Mouse (Mus musculus) embryonic facial prominence, embryonic 11.5 days (tissue): ENCODE measurements at regions not wholly inside any gene's neighbourhood (a gene's known extent, or its start where the extent isn't known, plus 50 kb on each side); places are given as distances from the start of the nearest gene placed in this dataset.

Source experiments
- ATAC-seq: fragments of 200-750 bp; cut with Nextera tagmentation; replicated peaks from 2 replicates; pipeline ENCODE4 v1.8.0; 2017; ENCODE audit warnings: low read depth; ENCODE audit not compliant: insufficient number of reproducible peaks, low FRiP score, low TSS enrichment
- DNase-seq: peaks from one replicate; pipeline ENCODE4 v3.0.0-alpha.2; 2015; ENCODE audit warnings: low spot score
- H3K27ac ChIP-seq: fragments of 300-500 bp; sonication (generic); replicated peaks from 2 replicates; pipeline ENCODE4 v1.5.1; 2014; ENCODE audit warnings: mild to moderate bottlenecking, low read depth, low read length, control low read depth
- H3K27me3 ChIP-seq: fragments of 300-500 bp; sonication (generic); 2 replicates; pipeline ENCODE4 v1.6.1; 2014; ENCODE audit warnings: mild to moderate bottlenecking, low read length, moderate library complexity, mixed read lengths; ENCODE audit not compliant: control insufficient read depth, insufficient read depth
- H3K36me3 ChIP-seq: fragments of 300-500 bp; sonication (generic); replicated peaks from 2 replicates; pipeline ENCODE4 v1.6.1; 2014; ENCODE audit warnings: low read depth, mild to moderate bottlenecking, low read length, moderate library complexity, mixed read lengths; ENCODE audit not compliant: control insufficient read depth, insufficient read depth
- H3K4me1 ChIP-seq: fragments of 300-500 bp; sonication (generic); 2 replicates; pipeline ENCODE4 v1.6.1; 2014; ENCODE audit warnings: low read length, mixed read lengths; ENCODE audit not compliant: control insufficient read depth, insufficient read depth
- H3K4me2 ChIP-seq: fragments of 300-500 bp; sonication (generic); 2 replicates; pipeline ENCODE4 v1.6.1; 2014; ENCODE audit warnings: low read depth, mild to moderate bottlenecking, control low read depth, low read length, moderate library complexity
- H3K4me3 ChIP-seq: fragments of 300-500 bp; sonication (generic); 2 replicates; pipeline ENCODE4 v1.5.1; 2014; ENCODE audit warnings: low read depth, low read length, control low read depth
- H3K9ac ChIP-seq: fragments of 300-500 bp; sonication (generic); replicated peaks from 2 replicates; pipeline ENCODE4 v1.6.1; 2014; ENCODE audit warnings: mild to moderate bottlenecking, control low read depth, low read length
- H3K9me3 ChIP-seq: fragments of 300-500 bp; sonication (generic); replicated peaks from 2 replicates; pipeline ENCODE4 v1.6.1; 2016; ENCODE audit warnings: mild to moderate bottlenecking, low read length, inconsistent platforms, mixed read lengths; ENCODE audit not compliant: control insufficient read depth
- WGBS: fragments of 180-500 bp; shearing (Covaris S2); extraction: QIAGEN DNeasy Blood & Tissue Kit; methylation state at CpG from one replicate; pipeline ENCODE4 v1.1.7; 2014; 5-methylcytosine and 5-hydroxymethylcytosine counted together

DNA sequence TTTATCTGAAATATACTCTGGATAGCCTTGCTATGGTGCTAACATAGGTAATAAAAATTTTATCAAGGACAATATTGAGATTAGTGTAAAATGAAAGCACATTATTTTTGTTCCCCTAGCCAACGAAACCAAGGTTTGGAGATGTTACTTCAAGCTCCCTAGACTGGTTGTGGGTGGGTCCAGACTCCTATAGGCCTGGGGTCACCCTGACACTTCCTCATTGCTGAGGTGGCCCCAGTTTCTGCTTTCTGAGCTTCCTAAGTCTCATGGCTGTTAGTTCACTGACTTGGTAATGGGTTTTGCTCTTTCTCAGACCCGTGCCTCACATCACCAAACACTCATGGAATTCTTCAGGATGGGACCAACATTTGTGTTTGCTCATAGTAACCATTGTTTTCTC lies 49.9 kb upstream of the Dkk2 start:
- DNase-seq (no peak), ATAC-seq (no peak)
- Histone ChIP-seq H3K9ac (no peak overlapping the region), H3K4me3 (no peak overlapping the region), H3K27ac (no peak overlapping the region), H3K9me3 (no peaks in the 10 kb centered on the region), H3K4me1 (no peaks in the 10 kb centered on the region), H3K27me3 (no peaks in the 10 kb centered on the region), H3K4me2 (no peak overlapping the region), H3K36me3 (no peaks in the 10 kb centered on the region)
- 79% methylated on average over 2 of the region's 2 CpGs for WGBS
